Mouse (Mus musculus): ENCODE data around the gene Ccdc121. TPM values are rescaled to one million over a fixed set of nuclear protein-coding genes. Genes with fewer than 3 reads are reported as not detected.

Gene Ccdc121
- polyA plus RNA-seq, 1 experiment from 2014 or later = not detected

DNA sequence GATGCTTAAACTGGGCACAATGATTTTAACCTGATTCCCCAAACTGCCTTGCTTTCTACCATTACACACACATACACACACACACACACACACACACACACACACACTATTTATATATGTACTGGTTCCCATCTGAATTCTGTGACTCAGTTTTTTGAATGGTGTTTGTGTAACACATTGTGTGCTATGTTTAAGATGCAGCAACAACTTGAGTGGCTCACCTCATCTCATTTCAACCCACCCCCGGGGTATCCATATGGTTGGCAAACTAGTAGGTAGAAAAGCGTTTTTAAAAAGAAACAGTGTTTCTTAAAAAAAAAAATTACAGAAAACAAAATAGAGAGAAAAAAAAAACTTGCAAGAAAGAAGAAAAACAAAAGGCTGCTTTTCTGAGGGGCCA is 51.0 kb downstream of the Ccdc121 start:
- Histone ChIP-seq H3K4me1 (replicated peaks) (no peaks in the 10 kb centered on the region), H3K36me3 (no peaks in the 10 kb centered on the region), H3K27ac (no peak overlapping the region), H3K9ac (no peak overlapping the region), H3K9me3 (replicated peaks) (no peaks in the 10 kb centered on the region; the same call in 1 of the 2 replicates), H3K27me3 (no peaks in the 10 kb centered on the region), H3K4me3 (replicated peaks) (no peak overlapping the region), H3K4me2 (no peak overlapping the region)
- 43% methylated on average over 2 of the region's 2 CpGs for WGBS (ENCODE audit: insufficient replicate concordance)
- DNase-seq (no peak), ATAC-seq (ENCODE audit: low read depth) (no peak)

Other genes with a start within 250 kb of the Ccdc121 start
- not detected in 2 replicates for gene Cnih3, start 158.8 kb downstream of the Ccdc121 start, polyA plus RNA-seq (2015; fragmentation: Nextera tagmentation; extraction: Ambion mirVana)
- 3.0 and 3.4 TPM in 2 replicates for gene Dnah14, start 65.1 kb upstream of the Ccdc121 start, polyA plus RNA-seq (2015; fragmentation: Nextera tagmentation; extraction: Ambion mirVana)

Data from liver, embryonic 13.5 days (tissue).